Mouse (Mus musculus) megakaryocyte, adult 5-6 weeks (primary cell): ENCODE results near the gene Ccser2. TPM values are rescaled to one million over a fixed set of nuclear protein-coding genes. Genes with fewer than 3 reads are reported as not detected.

Experiments
- ATAC-seq: 2 replicates; pipeline ENCODE4 v1.8.0; 2016; ENCODE audit warnings: mild to moderate bottlenecking, inconsistent platforms; ENCODE audit not compliant: poor library complexity, severe bottlenecking
- total RNA-seq, 2 experiments: library from RNA; stranded (forward) in 1 of 2; stranded (reverse) in 1 of 2; fragments of 153-499, 151-499 nt in 1 of 2; fragments of 221-1000, 200-1000 nt in 1 of 2; gene quantifications; 2 replicates each; pipeline versions ENCODE4 v1.2.3 to v1.2.4; 2015 to 2017

Gene Ccser2
- total RNA-seq, 2 experiments from 2014 or later = 11.6 to 15.1 TPM

DNA sequence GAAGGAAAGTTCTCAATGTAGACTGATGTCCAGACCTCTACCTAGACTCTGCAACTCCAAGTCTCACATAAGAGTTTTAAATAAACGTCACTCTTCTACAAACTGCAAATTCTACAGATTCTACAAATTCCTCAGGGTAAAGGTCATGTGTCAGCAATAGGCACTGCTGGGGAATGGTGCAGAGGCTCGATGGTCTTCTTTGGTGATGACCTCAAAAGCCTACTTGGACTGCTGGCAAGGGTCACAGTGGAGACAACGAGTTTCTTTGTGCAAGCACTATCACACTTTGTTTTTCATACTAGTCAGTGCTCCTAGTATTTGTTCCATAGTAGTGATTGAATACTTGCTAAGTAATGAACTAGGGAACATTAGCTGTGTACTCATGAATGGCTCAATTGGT lies 85.0 kb downstream of the Ccser2 start:
- ATAC-seq = no peak

DNA sequence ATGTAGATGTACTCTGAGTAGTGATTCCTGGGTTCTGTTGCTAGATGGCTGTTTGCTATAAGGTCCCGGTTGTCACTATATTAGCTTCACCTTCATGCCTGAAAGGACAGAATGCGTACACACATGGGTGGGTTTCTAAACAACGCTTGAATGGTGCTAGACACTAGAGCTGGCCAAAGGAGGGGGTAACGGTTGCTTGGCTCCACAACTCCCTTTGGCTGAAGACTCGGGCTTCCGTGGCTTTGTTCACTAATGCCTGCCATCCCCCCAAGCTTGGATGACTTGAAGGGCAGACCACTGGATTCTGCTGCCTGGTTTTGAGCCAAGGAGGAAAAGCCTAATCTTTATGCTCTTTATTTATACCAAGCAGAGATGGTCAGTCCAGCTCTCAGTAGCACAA lies 98.3 kb downstream of the Ccser2 start:
- no peak for ATAC-seq

- peak; percentile 43 for ATAC-seq
These were observed 99.7 kb downstream of the Ccser2 start for GRCm38 (mm10) chr14:36868769-36869362.

- peak; percentile 53 for ATAC-seq
These were observed 101.4 kb downstream of the Ccser2 start for GRCm38 (mm10) chr14:36866966-36867700.

DNA sequence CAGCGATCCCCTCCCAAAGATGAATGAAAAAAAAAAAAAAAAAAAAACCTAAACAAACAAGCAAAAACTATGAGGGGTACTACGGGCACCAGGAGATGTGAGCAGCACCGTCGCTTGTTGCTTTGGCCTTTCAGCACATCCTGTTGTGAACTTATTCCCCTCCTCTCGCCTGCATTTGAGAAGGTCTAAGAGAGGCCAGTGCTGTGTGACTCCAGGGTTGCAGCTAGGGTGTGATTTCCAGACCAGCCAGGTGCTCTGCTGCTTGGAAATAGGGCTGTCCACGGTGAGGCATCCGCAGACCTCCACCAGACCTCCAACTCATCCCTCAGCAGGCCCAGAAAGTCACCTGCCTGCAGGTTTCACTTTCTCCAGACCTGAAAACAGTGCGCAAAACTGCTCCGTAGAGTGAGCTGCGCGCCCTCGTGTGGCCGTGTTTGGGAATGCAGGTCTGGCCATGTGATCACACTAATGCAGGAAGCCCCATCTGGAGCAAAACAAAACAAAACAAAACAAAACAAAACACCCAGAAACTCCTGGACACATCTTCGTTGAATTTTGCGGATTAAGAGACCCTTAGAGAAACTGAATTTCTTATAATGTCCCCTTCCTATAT lies 104.6 kb downstream of the Ccser2 start:
- peak; percentile 82 for ATAC-seq

GRCm38 (mm10) chr14:36862387-36862786 lies 106.2 kb downstream of the Ccser2 start:
- ATAC-seq = peak; percentile 51; the same call in 1 of the 2 replicates

DNA sequence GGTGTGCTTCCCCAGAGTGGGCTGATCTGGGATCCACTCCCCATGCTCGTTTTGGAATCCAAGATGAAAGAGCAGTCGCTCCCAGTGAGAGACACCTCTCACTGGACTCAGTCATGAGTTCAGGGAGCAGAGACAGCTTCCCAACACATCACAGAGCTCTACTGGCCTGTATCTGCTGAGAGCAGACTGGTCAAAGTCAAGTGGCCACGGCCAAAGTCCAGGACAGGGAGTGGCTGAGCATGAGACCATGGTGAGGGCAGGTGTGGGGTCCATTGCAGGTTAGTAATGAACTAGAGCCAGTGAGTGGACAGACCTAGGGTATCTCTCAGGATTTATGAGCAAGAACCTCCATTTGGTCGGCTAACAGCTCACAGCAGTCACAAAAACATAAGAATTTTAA lies 109.6 kb downstream of the Ccser2 start:
- no peak for ATAC-seq

DNA sequence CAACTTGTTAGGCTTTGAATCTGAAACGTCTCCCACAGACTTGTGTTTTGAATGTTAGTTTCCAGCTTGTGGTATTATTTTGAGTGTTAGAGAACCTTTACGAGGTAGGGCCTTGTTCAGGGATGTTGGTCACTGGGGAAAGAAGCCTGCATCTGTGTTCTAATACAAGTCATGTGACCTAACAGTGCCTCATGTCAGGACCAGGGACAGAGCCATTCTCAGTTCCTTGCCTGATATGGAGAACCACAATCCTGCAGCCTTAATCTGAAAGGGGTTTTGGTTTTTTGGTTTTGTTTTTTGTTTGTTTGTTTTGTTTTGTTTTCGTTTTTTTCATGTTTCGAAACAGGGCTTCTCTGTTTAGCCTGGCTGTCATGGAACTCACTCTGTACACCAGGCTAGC lies 115.6 kb downstream of the Ccser2 start:
- ATAC-seq = no peak

DNA sequence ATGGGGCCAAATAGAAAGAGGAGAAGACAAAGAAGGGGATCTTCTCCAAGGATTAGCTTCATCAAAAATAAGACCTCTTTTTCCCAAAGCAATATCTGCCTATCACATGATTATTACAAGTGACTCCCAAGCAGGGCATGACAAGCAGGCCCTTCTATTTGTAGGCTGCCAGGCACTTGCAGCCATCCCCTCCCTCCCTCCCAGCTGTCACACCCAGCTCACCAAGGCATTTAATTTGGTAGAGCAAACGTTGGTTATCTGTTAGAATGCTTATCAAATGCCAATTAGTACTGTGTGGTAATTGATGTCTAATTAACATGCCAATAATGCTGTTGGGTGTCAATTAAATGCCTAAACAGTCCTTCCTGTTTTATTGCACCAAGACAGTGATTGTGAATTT lies 119.7 kb downstream of the Ccser2 start:
- no peak for ATAC-seq

Other genes starting within 250 kb of the Ccser2 start
- not detected in 2 replicates for gene Rgr, start 80.2 kb upstream of the Ccser2 start, total RNA-seq (2015)
- gene Rgr, start 80.2 kb upstream of the Ccser2 start, total RNA-seq (2017) = not detected in 2 replicates
- not detected in 2 replicates for gene Lrit1, start 86.1 kb upstream of the Ccser2 start, total RNA-seq (2015)
- gene Lrit1, start 86.1 kb upstream of the Ccser2 start, total RNA-seq (2017) = not detected in 2 replicates
- gene Lrit2, start 99.2 kb upstream of the Ccser2 start, total RNA-seq (2015) = not detected in 2 replicates
- not detected in 2 replicates for gene Lrit2, start 99.2 kb upstream of the Ccser2 start, total RNA-seq (2017)
- gene Cdhr1, start 129.6 kb upstream of the Ccser2 start, total RNA-seq (2015) = not detected in 2 replicates
- 0.08 TPM in 1 of 2 replicates, not detected in the other for gene Cdhr1, start 129.6 kb upstream of the Ccser2 start, total RNA-seq (2017)
- gene 2610528A11Rik, start 145.2 kb upstream of the Ccser2 start, total RNA-seq (2015) = 1.1 TPM in 1 of 2 replicates, not detected in the other
- 0.55 and 1.0 TPM in 2 replicates for gene 2610528A11Rik, start 145.2 kb upstream of the Ccser2 start, total RNA-seq (2017)
- gene Ghitm, start 166.5 kb upstream of the Ccser2 start, total RNA-seq (2015) = 84.9 and 89.2 TPM in 2 replicates
- gene Ghitm, start 166.5 kb upstream of the Ccser2 start, total RNA-seq (2017) = 85.7 and 101 TPM in 2 replicates